In genomic region chr3:145650298-145651011, GRCm38 (mm10) we compare ENCODE assay signal across 7 mouse cellular contexts. TPM values are rescaled to one million over a fixed set of nuclear protein-coding genes. Genes with fewer than 3 reads are reported as not detected.
DNase-seq lines count a peak whose midpoint lies in the region; ATAC-seq lines count a peak whose summit lies in the region.

No protein-coding gene starts in this region.

- H3K27ac ChIP-seq in forebrain, embryonic 11.5 days (ENCODE audit: low read depth, low read length) = peak overlapping the region; percentile 71; the same call in 1 of the 2 replicates
- peak overlapping the region; percentile 93 for H3K27ac ChIP-seq in limb, embryonic 10.5 days
- H3K27ac ChIP-seq in midbrain, embryonic 14.5 days (replicated peaks; ENCODE audit: low read depth, low read length) = no peak overlapping the region

- H3K27me3 ChIP-seq in forebrain, embryonic 11.5 days (ENCODE audit: control insufficient read depth, insufficient read depth, low read length) = peaks cover 2% of the 10 kb centered on the region; the same call in 1 of the 2 replicates
- H3K27me3 ChIP-seq in limb, embryonic 10.5 days (ENCODE audit: low read depth, poor library complexity, severe bottlenecking) = no peaks in the 10 kb centered on the region
- H3K27me3 ChIP-seq in midbrain, embryonic 14.5 days (ENCODE audit: control insufficient read depth, insufficient read depth, low read length) = peaks cover 40% of the 10 kb centered on the region

- under 1% methylated on average over 18 of the region's 18 CpGs for WGBS in forebrain, embryonic 11.5 days
- WGBS in limb, embryonic 10.5 days = under 1% methylated on average over 18 of the region's 18 CpGs
- under 1% methylated on average over 18 of the region's 18 CpGs for WGBS in midbrain, embryonic 14.5 days

- H3K4me1 ChIP-seq in forebrain, embryonic 11.5 days (replicated peaks; ENCODE audit: control insufficient read depth, insufficient read depth, low read length) = peaks cover 42% of the 10 kb centered on the region
- H3K4me1 ChIP-seq in limb, embryonic 10.5 days = peaks cover 60% of the 10 kb centered on the region
- peaks cover 39% of the 10 kb centered on the region for H3K4me1 ChIP-seq in midbrain, embryonic 14.5 days (ENCODE audit: control insufficient read depth, insufficient read depth, low read length)

- ATAC-seq in forebrain, embryonic 11.5 days (replicated peaks; ENCODE audit: low FRiP score) = peak; percentile 6; the same call in 1 of the 2 replicates
- no peak for ATAC-seq in midbrain, embryonic 14.5 days (ENCODE audit: low FRiP score, low TSS enrichment)

- H3K4me3 ChIP-seq in forebrain, embryonic 11.5 days (ENCODE audit: low read depth, low read length) = peak overlapping the region; percentile 60
- peak overlapping the region; percentile 70 for H3K4me3 ChIP-seq in limb, embryonic 10.5 days
- H3K4me3 ChIP-seq in midbrain, embryonic 14.5 days (replicated peaks; ENCODE audit: low read depth, low read length) = peak overlapping the region; percentile 46

- H3K36me3 ChIP-seq in forebrain, embryonic 11.5 days (ENCODE audit: control insufficient read depth, insufficient read depth, low read length) = no peaks in the 10 kb centered on the region
- H3K36me3 ChIP-seq in limb, embryonic 10.5 days = peaks cover 20% of the 10 kb centered on the region
- H3K36me3 ChIP-seq in midbrain, embryonic 14.5 days (ENCODE audit: control insufficient read depth, insufficient read depth, low read length) = no peaks in the 10 kb centered on the region

- intact Hi-C loops in heart, postnatal 14 days (cut with DNase I) = no loop called here
- intact Hi-C loops in left cerebral cortex, postnatal 4 days (cut with DNase I) = no loop called here

- peak overlapping the region; percentile 86; the same call in 1 of the 2 replicates for H3K9ac ChIP-seq in forebrain, embryonic 11.5 days (ENCODE audit: low read length)
- peak overlapping the region; percentile 39; the same call in 1 of the 2 replicates for H3K9ac ChIP-seq in midbrain, embryonic 14.5 days (replicated peaks; ENCODE audit: low read length)

- no peaks in the 10 kb centered on the region for H3K9me3 ChIP-seq in forebrain, embryonic 11.5 days (ENCODE audit: control insufficient read depth, low read length)
- no peaks in the 10 kb centered on the region for H3K9me3 ChIP-seq in limb, embryonic 10.5 days (replicated peaks)
- no peaks in the 10 kb centered on the region for H3K9me3 ChIP-seq in midbrain, embryonic 14.5 days (ENCODE audit: control insufficient read depth, low read length)

- H3K4me2 ChIP-seq in forebrain, embryonic 11.5 days (ENCODE audit: low read depth, low read length, severe bottlenecking) = peak overlapping the region; percentile 56
- H3K4me2 ChIP-seq in midbrain, embryonic 14.5 days (ENCODE audit: low read length) = peak overlapping the region; percentile 89

- peak; percentile 43 for DNase-seq in adrenal gland, postnatal 25 days
- peak; percentile 69 for DNase-seq in forebrain, embryonic 11.5 days (ENCODE audit: low spot score)
- peak; percentile 70 for DNase-seq in heart, postnatal 14 days
- DNase-seq in limb, embryonic 10.5 days (ENCODE audit: low spot score) = peak; percentile 67
- DNase-seq in midbrain, embryonic 14.5 days = peak; percentile 54
- DNase-seq in c-Kit-positive CD71-positive TER-119-positive erythroid progenitor cells, embryonic 14.5 days (ENCODE audit: low spot score) = no peak
- DNase-seq in left cerebral cortex, postnatal 4 days = no peak

RNA-seq across cellular contexts. Expression of gene Ccn1, which starts 0.7 kb away (rescaled TPM):
- total RNA-seq in adrenal gland, postnatal 25 days (2021) = 5.5 and 10.6 TPM in 2 replicates
- polyA plus RNA-seq in forebrain, embryonic 11.5 days (2014; fragmentation: Nextera tagmentation; extraction: Ambion mirVana) = 36.7 and 39.2 TPM in 2 replicates
- 10 to 100 TPM; 29.1 to 29.7 TPM for total RNA-seq in heart, postnatal 14 days (2021)
- polyA plus RNA-seq in limb, embryonic 10.5 days (2016; fragmentation: Nextera tagmentation; extraction: Ambion mirVana) = 27.0 and 33.3 TPM in 2 replicates
- 3.9 and 5.6 TPM in 2 replicates for polyA plus RNA-seq in midbrain, embryonic 14.5 days (2014; fragmentation: Nextera tagmentation; extraction: Ambion mirVana)
- 1 to 10 TPM; 6.3 to 6.5 TPM for total RNA-seq in left cerebral cortex, postnatal 4 days (2021)

Comparison
In these comparisons a context has a peak if more than half of its experiments do, and no peak if none do; other contexts are left out.
1. DNase-seq: peak in adrenal gland, postnatal 25 days (single experiment), forebrain, embryonic 11.5 days (single experiment), heart, postnatal 14 days (2 of 2), limb, embryonic 10.5 days (single experiment) and midbrain, embryonic 14.5 days (single experiment); none in c-Kit-positive CD71-positive TER-119-positive erythroid progenitor cells, embryonic 14.5 days (single experiment) and left cerebral cortex, postnatal 4 days (single experiment).
2. Peak in every context shown above with its lines, with median percentiles within 50 percentile points of each other: H3K4me3 ChIP-seq.